Mouse (Mus musculus): ENCODE measurements around the gene Ano4.

GRCm38 (mm10) chr10:89386461-89386860, 41.9 kb upstream of the Ano4 start:
- TF ChIP-seq GATA1 (IDR thresholded peaks at IDR 0.05; ENCODE audit: borderline replicate concordance, low read length) (no peak), FLI1 (IDR thresholded peaks at IDR 0.05; ENCODE audit: low read length) (no peak)

Measured in megakaryocyte, embryonic 14.5 days (primary cell).